Mouse (Mus musculus) natural killer cell, adult 2 months (primary cell): ENCODE results near the gene Ltv1.

Experiments
- DNase-seq, 2 experiments: peaks; one replicate each; pipeline ENCODE4 v3.0.0; 2022; ENCODE audit warnings: low spot score in 2 of 2

Gene Ltv1

DNA sequence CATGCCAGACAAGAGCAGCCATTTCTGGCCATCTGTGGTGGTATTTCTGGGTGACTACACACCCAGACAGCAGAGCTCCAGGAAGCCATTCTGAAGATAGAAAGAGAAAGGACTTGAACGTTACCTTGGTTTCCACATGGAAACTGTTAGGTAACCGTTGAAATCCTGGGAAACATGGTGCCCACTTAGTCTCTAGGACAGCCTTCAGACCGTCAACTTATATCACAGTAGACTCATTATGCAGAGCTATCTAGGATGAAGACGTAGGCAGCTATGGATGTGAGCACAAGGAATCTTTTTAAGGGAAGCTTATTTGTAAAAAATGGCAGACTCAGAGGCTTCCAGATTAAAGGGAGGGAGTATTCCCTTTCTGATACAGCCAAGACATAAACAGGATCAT is 59.1 kb downstream of the Ltv1 start:
- no peak for DNase-seq
